Mouse (Mus musculus) C2C12 (cell line): ENCODE measurements around the gene Gm5617.

ENCODE experiments used
- CTCF ChIP-seq: IDR thresholded peaks from one replicate; pipeline ENCODE4 v1.5.1; 2011; ENCODE audit not compliant: control insufficient read depth, insufficient read depth, insufficient read length
- MAX ChIP-seq: IDR thresholded peaks from one replicate; pipeline ENCODE4 v1.6.1; 2011; ENCODE audit warnings: mild to moderate bottlenecking, control low read depth
- MYOG ChIP-seq: IDR thresholded peaks from one replicate; pipeline ENCODE4 v1.6.1; 2011; ENCODE audit not compliant: control insufficient read depth, insufficient read length; ENCODE audit errors: extremely low read depth
- USF1 ChIP-seq: IDR thresholded peaks from one replicate; pipeline ENCODE4 v1.6.1; 2011; ENCODE audit warnings: low read depth, mild to moderate bottlenecking, control low read depth, moderate library complexity

DNA sequence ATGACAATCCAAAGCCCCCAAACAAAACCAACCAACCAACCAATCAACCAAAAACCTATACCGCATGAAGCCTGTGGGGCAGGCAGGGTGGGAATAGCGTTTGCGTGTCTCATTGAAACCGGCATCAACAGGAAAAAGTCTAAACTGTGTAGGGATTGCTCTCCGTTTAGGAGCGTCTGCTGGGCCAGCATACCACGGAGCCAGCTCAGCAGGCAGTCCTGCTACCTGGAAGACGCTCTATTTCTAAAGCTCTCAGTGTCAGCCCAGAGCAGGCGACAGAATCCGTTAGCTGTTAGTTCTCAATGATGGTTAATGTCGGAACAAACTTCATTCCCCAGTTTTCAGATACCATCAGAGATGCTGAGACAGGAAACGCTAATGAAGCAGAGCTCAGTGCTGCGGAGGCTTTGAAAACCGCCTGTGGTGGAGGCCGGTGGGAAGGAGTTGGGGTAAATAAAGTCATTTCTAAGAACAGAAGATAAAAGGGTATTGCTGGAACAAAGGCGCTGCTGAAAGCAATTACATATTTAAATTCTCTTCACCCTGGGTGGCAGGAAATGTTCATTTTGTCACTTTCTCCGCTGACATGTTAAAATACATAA lies 42.9 kb downstream of the Gm5617 start:
- TF ChIP-seq MAX: no peak
- TF ChIP-seq CTCF: no peak
- no peak for TF ChIP-seq MYOG
- no peak for TF ChIP-seq USF1
